Mouse (Mus musculus) CH12.LX (cell line): Measurements from ENCODE around the gene Tekt2. TPM values are rescaled to one million over a fixed set of nuclear protein-coding genes. Genes with fewer than 3 reads are reported as not detected.

Experiments used
- DNase-seq: peaks from one replicate; pipeline ENCODE4 v3.0.0-alpha.2; 2013; ENCODE audit errors: extremely low read depth
- H3K27ac ChIP-seq: 2 replicates; pipeline ENCODE4 v1.5.1; 2012; ENCODE audit warnings: low read depth, mild to moderate bottlenecking, control low read depth, moderate library complexity; ENCODE audit not compliant: insufficient read depth
- H3K27me3 ChIP-seq: replicated peaks from 2 replicates; pipeline ENCODE3; 2012; ENCODE audit warnings: inconsistent platforms
- H3K36me3 ChIP-seq, 2 experiments: replicated peaks in 1 of 2; 2 replicates each; pipeline versions ENCODE3 to v1.6.1; 2012; ENCODE audit warnings: inconsistent platforms in 1 of 2, low read length in 1 of 2, mild to moderate bottlenecking in 1 of 2, mixed read lengths in 1 of 2, moderate library complexity in 1 of 2; ENCODE audit not compliant: control insufficient read depth in 1 of 2, insufficient read depth in 1 of 2
- H3K4me1 ChIP-seq, 2 experiments: 2 replicates each; pipeline ENCODE4 v1.6.1; 2012; ENCODE audit warnings: inconsistent platforms in 1 of 2, moderate library complexity in 1 of 2; ENCODE audit not compliant: insufficient read depth in 2 of 2, control insufficient read depth in 1 of 2
- H3K4me2 ChIP-seq: 2 replicates; pipeline ENCODE4 v1.6.1; 2012; ENCODE audit warnings: low read depth, mild to moderate bottlenecking, control low read depth; ENCODE audit not compliant: poor library complexity, insufficient read depth, severe bottlenecking
- H3K4me3 ChIP-seq, 3 experiments: fragments of 150-350 bp in 1 of 3; sonication (generic) in 1 of 3; replicated peaks in 1 of 3; 2 replicates each; pipeline versions ENCODE3 to v1.5.1; 2011 to 2012; ENCODE audit warnings: low read depth in 2 of 3, low read length in 2 of 3, mild to moderate bottlenecking in 2 of 3, moderate library complexity in 2 of 3, control low read depth in 1 of 3, improper control_type of control experiment in 1 of 3, inconsistent platforms in 1 of 3, mixed read lengths in 1 of 3; ENCODE audit not compliant: poor library complexity in 1 of 3
- H3K79me2 ChIP-seq: replicated peaks from 2 replicates; pipeline ENCODE4 v1.6.1; 2012; ENCODE audit warnings: mild to moderate bottlenecking, moderate library complexity; ENCODE audit not compliant: control insufficient read depth, poor library complexity, insufficient read depth, severe bottlenecking; ENCODE audit errors: extremely low read depth
- H3K9ac ChIP-seq: 2 replicates; pipeline ENCODE4 v1.6.1; 2012; ENCODE audit warnings: low read depth, mild to moderate bottlenecking, control low read depth, moderate library complexity; ENCODE audit not compliant: insufficient read depth
- H3K9me3 ChIP-seq: replicated peaks from 2 replicates; pipeline ENCODE3; 2012; ENCODE audit warnings: low read length, inconsistent platforms, mixed read lengths
- CHD1 ChIP-seq: IDR thresholded peaks from 2 replicates; pipeline ENCODE4 v1.6.1; 2012; ENCODE audit warnings: low read depth, low read length, improper control_type of control experiment, inconsistent platforms
- CHD2 ChIP-seq: IDR thresholded peaks from 2 replicates; pipeline ENCODE4 v1.6.1; 2011; ENCODE audit warnings: low read length, improper control_type of control experiment
- GABPA ChIP-seq: IDR thresholded peaks from 2 replicates; pipeline ENCODE4 v1.6.1; 2012; ENCODE audit warnings: low read depth, low read length, improper control_type of control experiment, inconsistent platforms; ENCODE audit not compliant: insufficient replicate concordance
- HCFC1 ChIP-seq: IDR thresholded peaks from 2 replicates; pipeline ENCODE4 v1.6.1; 2012; ENCODE audit warnings: low read depth, mild to moderate bottlenecking, inconsistent platforms, low read length, improper control_type of control experiment
- IRF4 ChIP-seq: IDR thresholded peaks from 2 replicates; pipeline ENCODE4 v1.6.1; 2014; ENCODE audit warnings: low read depth, mild to moderate bottlenecking, inconsistent platforms, low read length, improper control_type of control experiment
- JUN ChIP-seq: IDR thresholded peaks from 2 replicates; pipeline ENCODE4 v1.6.1; 2011; ENCODE audit warnings: low read depth, mild to moderate bottlenecking, low read length, improper control_type of control experiment, moderate library complexity; ENCODE audit not compliant: insufficient read depth
- MAFK ChIP-seq: IDR thresholded peaks from 2 replicates; pipeline ENCODE4 v1.6.1; 2011; ENCODE audit warnings: low read length, improper control_type of control experiment; ENCODE audit not compliant: insufficient replicate concordance
- MAX ChIP-seq: IDR thresholded peaks from 2 replicates; pipeline ENCODE4 v1.6.1; 2011; ENCODE audit warnings: low read length, improper control_type of control experiment
- MAZ ChIP-seq: IDR thresholded peaks from 2 replicates; pipeline ENCODE4 v1.6.1; 2012; ENCODE audit warnings: low read depth, mild to moderate bottlenecking, inconsistent platforms, low read length, improper control_type of control experiment, moderate library complexity
- MEF2A ChIP-seq: IDR thresholded peaks from 2 replicates; pipeline ENCODE4 v1.6.1; 2014; ENCODE audit warnings: low read depth, mild to moderate bottlenecking, inconsistent platforms, low read length, improper control_type of control experiment, borderline replicate concordance
- MXI1 ChIP-seq: IDR thresholded peaks from 2 replicates; pipeline ENCODE4 v1.6.1; 2011; ENCODE audit warnings: mild to moderate bottlenecking, low read depth, low read length, improper control_type of control experiment
- NRF1 ChIP-seq: IDR thresholded peaks from 2 replicates; pipeline ENCODE4 v1.6.1; 2014; ENCODE audit warnings: low read depth, mild to moderate bottlenecking, inconsistent platforms, low read length, improper control_type of control experiment, moderate library complexity
- POLR2AphosphoS2 ChIP-seq: IDR thresholded peaks from 2 replicates; pipeline ENCODE4 v1.6.1; 2011; ENCODE audit warnings: low read depth, low read length, improper control_type of control experiment
- RAD21 ChIP-seq: IDR thresholded peaks from 2 replicates; pipeline ENCODE4 v1.6.1; 2011; ENCODE audit warnings: low read depth, mild to moderate bottlenecking, low read length, improper control_type of control experiment, moderate library complexity
- RCOR1 ChIP-seq: conservative IDR thresholded peaks from 2 replicates; pipeline ENCODE4 v1.6.1; 2012; ENCODE audit warnings: low read depth, mild to moderate bottlenecking, inconsistent platforms, low read length, improper control_type of control experiment
- SMC3 ChIP-seq: IDR thresholded peaks from 2 replicates; pipeline ENCODE4 v1.6.1; 2011; ENCODE audit warnings: low read depth, low read length, improper control_type of control experiment
- USF1 ChIP-seq: IDR thresholded peaks from 2 replicates; pipeline ENCODE4 v1.6.1; 2014; ENCODE audit warnings: low read depth, mild to moderate bottlenecking, inconsistent platforms, low read length, improper control_type of control experiment
- ZKSCAN1 ChIP-seq: IDR thresholded peaks from 2 replicates; pipeline ENCODE4 v1.6.1; 2012; ENCODE audit warnings: low read depth, inconsistent platforms, low read length, improper control_type of control experiment, borderline replicate concordance
- ZNF384 ChIP-seq: IDR thresholded peaks from 2 replicates; pipeline ENCODE4 v1.6.1; 2012; ENCODE audit warnings: low read depth, low read length, improper control_type of control experiment, inconsistent platforms
- dilution Hi-C: fragments of 300-500 bp; cut with MboI; formaldehyde crosslinking; loops from 2 replicates; pipeline ENCODE4 v1.14.3; 2020; ENCODE audit warnings: low sequenced_read_pairs; ENCODE audit not compliant: extremely low pct_unique_long_range_greater_than_20kb, extremely low pct_ligation_motif_present
- in situ Hi-C: fragments of 300-500 bp; cut with MboI; formaldehyde crosslinking; loops from 3 replicates; pipeline ENCODE4 v1.14.3; 2019; ENCODE audit warnings: low sequenced_read_pairs, low pct_ligation_motif_present, low pct_unique_long_range_greater_than_20kb, mixed read lengths
- polyA plus RNA-seq: library from polyadenylated mRNA; unstranded; fragments of >175 nt; gene quantifications from 2 replicates; pipeline ENCODE4 v1.2.1, GENCODE M21; 2012; ENCODE audit warnings: low read depth; ENCODE audit not compliant: insufficient read length
- total RNA-seq, 2 experiments: library from RNA; depleted of rRNA; stranded (reverse); fragments of 300-350 nt in 1 of 2; fragments of >200 nt in 1 of 2; gene quantifications; 2 replicates each; pipeline ENCODE4 v1.2.3; 2012 to 2014

Tekt2 gene
- total and polyA plus RNA-seq, 3 experiments, result 0.08 to 0.24 TPM; not detected in 1

- H3K9me3 ChIP-seq, result no peaks in the 10 kb centered on the region
- dilution Hi-C loops, result no loop called here
- H3K4me2 ChIP-seq, result no peak overlapping the region
- no peak for DNase-seq
- no peak overlapping the region for H3K9ac ChIP-seq
- TF ChIP-seq MEF2A, result no peak
- TF ChIP-seq JUN, result no peak
- no peak for TF ChIP-seq HCFC1
- TF ChIP-seq SMC3, result no peak
- TF ChIP-seq USF1, result no peak
- TF ChIP-seq GABPA, result no peak
- TF ChIP-seq ZKSCAN1, result no peak
- peaks cover 37 to 66% of the 10 kb centered on the region in 2 experiments for H3K36me3 ChIP-seq
- no peak overlapping the region for H3K4me3 ChIP-seq
- H3K79me2 ChIP-seq, result peaks cover 14% of the 10 kb centered on the region
- no peak overlapping the region for H3K27ac ChIP-seq
- H3K27me3 ChIP-seq, result no peaks in the 10 kb centered on the region
- peaks cover 4 to 14% of the 10 kb centered on the region in 2 experiments; a peak in 3 of 4 replicates for H3K4me1 ChIP-seq
- in situ Hi-C loops, result no loop called here
Observed at GRCm38 (mm10) chr4:126316443-126317040, 8.9 kb downstream of the Tekt2 start.

DNA sequence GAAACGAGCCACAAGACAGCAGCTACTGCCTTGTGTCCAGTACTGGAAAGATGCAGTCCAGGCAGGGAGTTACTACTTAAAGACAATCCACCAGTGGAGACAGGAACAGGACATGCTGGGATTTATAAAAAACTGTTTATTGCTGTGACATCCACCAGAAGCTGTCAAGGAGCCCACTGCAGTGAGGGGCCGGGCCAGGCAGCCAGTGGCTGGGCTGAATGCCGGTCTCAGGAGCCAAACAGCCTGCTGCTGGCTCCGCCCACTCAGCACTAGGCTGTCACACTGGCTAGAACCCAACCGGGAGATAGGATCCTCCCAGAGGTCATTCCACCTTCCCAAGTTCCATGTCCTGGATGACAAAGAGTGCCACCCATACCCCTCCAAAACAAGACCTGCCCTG lies 9.6 kb downstream of the Tekt2 start:
- in situ Hi-C loops, result no loop called here
- H3K27me3 ChIP-seq, result no peaks in the 10 kb centered on the region
- H3K36me3 ChIP-seq, result peaks cover 37 to 66% of the 10 kb centered on the region in 2 experiments
- peaks cover 11% of the 10 kb centered on the region for H3K79me2 ChIP-seq
- no peak overlapping the region for H3K27ac ChIP-seq
- H3K4me3 ChIP-seq, result no peak overlapping the region
- DNase-seq, result no peak
- TF ChIP-seq POLR2AphosphoS2, result no peak
- TF ChIP-seq JUN, result no peak
- no peak for TF ChIP-seq RAD21
- TF ChIP-seq MEF2A, result no peak
- no peak for TF ChIP-seq CHD1
- dilution Hi-C loops, result no loop called here
- no peaks in the 10 kb centered on the region for H3K9me3 ChIP-seq
- no peak overlapping the region for H3K4me2 ChIP-seq
- no peak overlapping the region for H3K9ac ChIP-seq
- H3K4me1 ChIP-seq, result peaks cover 4 to 14% of the 10 kb centered on the region in 2 experiments; a peak in 3 of 4 replicates

DNA sequence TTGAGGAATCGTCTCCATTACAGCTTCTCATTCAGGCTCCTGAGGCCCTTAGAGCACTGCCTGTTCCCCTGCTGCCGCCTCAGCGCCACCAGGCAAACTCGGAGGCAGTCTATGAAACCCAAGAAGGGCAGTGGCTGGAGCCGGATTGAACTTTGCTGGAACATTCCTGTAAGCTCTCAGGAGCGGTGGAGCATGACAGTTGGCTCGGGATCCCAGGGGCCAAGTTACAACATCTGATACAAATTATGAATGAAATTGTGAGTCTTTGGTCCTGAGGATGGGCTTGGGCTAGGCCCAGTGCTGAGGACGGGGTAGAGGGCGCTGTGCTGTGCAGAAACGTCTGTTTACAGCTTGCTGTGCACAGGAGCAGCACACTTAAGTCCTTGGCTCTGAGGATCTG lies 11.1 kb downstream of the Tekt2 start:
- H3K27me3 ChIP-seq, result no peaks in the 10 kb centered on the region
- H3K79me2 ChIP-seq, result no peaks in the 10 kb centered on the region
- H3K9ac ChIP-seq, result no peak overlapping the region
- no peak overlapping the region for H3K4me2 ChIP-seq
- dilution Hi-C loops, result no loop called here
- H3K9me3 ChIP-seq, result no peaks in the 10 kb centered on the region
- no peak for DNase-seq
- no peak overlapping the region for H3K27ac ChIP-seq
- in situ Hi-C loops, result no loop called here
- H3K36me3 ChIP-seq, result peaks cover 37 to 60% of the 10 kb centered on the region in 2 experiments
- no peak overlapping the region for H3K4me3 ChIP-seq
- peaks cover 0 to 7% of the 10 kb centered on the region in 2 experiments; a peak in 3 of 4 replicates for H3K4me1 ChIP-seq
- TF ChIP-seq NRF1, result no peak
- TF ChIP-seq IRF4, result no peak
- TF ChIP-seq CHD2, result no peak
- no peak for TF ChIP-seq MAZ
- no peak for TF ChIP-seq ZNF384
- TF ChIP-seq SMC3, result no peak
- TF ChIP-seq MAFK, result no peak
- TF ChIP-seq MAX, result no peak
- TF ChIP-seq RCOR1, result no peak
- no peak for TF ChIP-seq MXI1
- TF ChIP-seq, all 38 proteins: peak for 0
